In genomic region chr12:103142550-103143010, GRCm38 (mm10) we compare ENCODE assay signal across 9 mouse cellular contexts.
DNase-seq lines count a peak whose midpoint lies in the region; ATAC-seq lines count a peak whose summit lies in the region.
"Had no signal": no experiment of that assay in that cellular context is flagged by ENCODE, and none has a peak within 500 bp of the region (broad histone marks: within the 10 kb centered on the region; RNA-seq: fewer than 3 reads in every experiment).

No protein-coding gene starts in this region.

- 0 out of 2 replicates have a peak, but pooled peaks cover 3% of the 10 kb centered on the region for H3K4me1 ChIP-seq in hindbrain, embryonic 10.5 days (replicated peaks)
- H3K4me1 ChIP-seq in hindbrain, embryonic 12.5 days: no peaks in the 10 kb centered on the region
- H3K4me1 ChIP-seq in embryonic facial prominence, embryonic 14.5 days (ENCODE audit: control insufficient read depth, insufficient read depth, low read length): no peaks in the 10 kb centered on the region; the same call in 1 of the 2 replicates
- H3K4me1 ChIP-seq: limb, embryonic 12.5 days had no signal

- ATAC-seq in hindbrain, embryonic 12.5 days (ENCODE audit: low FRiP score): no peak
- no peak for ATAC-seq in embryonic facial prominence, embryonic 14.5 days (ENCODE audit: low read depth)
- ATAC-seq in megakaryocyte-erythroid progenitor cell, adult 5-6 weeks (replicated peaks; ENCODE audit: low FRiP score, low TSS enrichment, poor library complexity, severe bottlenecking): peak; percentile 71; the same call in 1 of the 2 replicates
- ATAC-seq in monocyte, adult 5-6 weeks (replicated peaks; ENCODE audit: insufficient number of reproducible peaks, low FRiP score, low TSS enrichment, poor library complexity, severe bottlenecking): no peak

- H3K9me3 ChIP-seq in hindbrain, embryonic 10.5 days: peaks cover 9% of the 10 kb centered on the region
- 0 out of 2 replicates have a peak, but pooled peaks cover under 1% of the 10 kb centered on the region for H3K9me3 ChIP-seq in hindbrain, embryonic 12.5 days (replicated peaks)
- H3K9me3 ChIP-seq in embryonic facial prominence, embryonic 14.5 days (ENCODE audit: control insufficient read depth, low read length): peaks cover 7% of the 10 kb centered on the region
- H3K9me3 ChIP-seq: limb, embryonic 12.5 days had no signal

- H3K36me3 ChIP-seq in hindbrain, embryonic 10.5 days: peaks cover 9% of the 10 kb centered on the region; the same call in 1 of the 2 replicates
- H3K36me3 ChIP-seq in hindbrain, embryonic 12.5 days: peaks cover 15% of the 10 kb centered on the region
- no peaks in the 10 kb centered on the region for H3K36me3 ChIP-seq in embryonic facial prominence, embryonic 14.5 days (ENCODE audit: control insufficient read depth, insufficient read depth, low read length)
- H3K36me3 ChIP-seq: limb, embryonic 12.5 days had no signal

- WGBS in hindbrain, embryonic 10.5 days: 67% methylated on average over 9 of the region's 9 CpGs
- WGBS in hindbrain, embryonic 12.5 days: 69% methylated on average over 9 of the region's 9 CpGs
- WGBS in embryonic facial prominence, embryonic 14.5 days: 62% methylated on average over 9 of the region's 9 CpGs

- H3K4me3 ChIP-seq in hindbrain, embryonic 10.5 days: no peak overlapping the region
- no peak overlapping the region for H3K4me3 ChIP-seq in hindbrain, embryonic 12.5 days
- H3K4me3 ChIP-seq in embryonic facial prominence, embryonic 14.5 days (ENCODE audit: low read depth, low read length): no peak overlapping the region
- H3K4me3 ChIP-seq: limb, embryonic 12.5 days had no signal

- H3K4me2 ChIP-seq in hindbrain, embryonic 12.5 days (replicated peaks): no peak overlapping the region
- H3K4me2 ChIP-seq in embryonic facial prominence, embryonic 14.5 days (ENCODE audit: low read depth, low read length): no peak overlapping the region
- H3K4me2 ChIP-seq: limb, embryonic 12.5 days had no signal

- H3K27me3 ChIP-seq in hindbrain, embryonic 10.5 days (ENCODE audit: insufficient read depth, poor library complexity, severe bottlenecking): peaks cover 3% of the 10 kb centered on the region; the same call in 1 of the 2 replicates
- H3K27me3 ChIP-seq in hindbrain, embryonic 12.5 days: no peaks in the 10 kb centered on the region
- H3K27me3 ChIP-seq in embryonic facial prominence, embryonic 14.5 days (replicated peaks; ENCODE audit: control insufficient read depth, insufficient read depth, low read length): no peaks in the 10 kb centered on the region
- H3K27me3 ChIP-seq: limb, embryonic 12.5 days had no signal

- H3K9ac ChIP-seq in hindbrain, embryonic 12.5 days: no peak overlapping the region
- H3K9ac ChIP-seq in embryonic facial prominence, embryonic 14.5 days (ENCODE audit: low read depth, low read length): no peak overlapping the region; the same call in 1 of the 2 replicates
- H3K9ac ChIP-seq: limb, embryonic 12.5 days had no signal

- H3K27ac ChIP-seq in hindbrain, embryonic 10.5 days: no peak overlapping the region
- H3K27ac ChIP-seq in hindbrain, embryonic 12.5 days: no peak overlapping the region
- H3K27ac ChIP-seq in embryonic facial prominence, embryonic 14.5 days (replicated peaks; ENCODE audit: low read depth, low read length): no peak overlapping the region
- H3K27ac ChIP-seq: limb, embryonic 12.5 days had no signal

- peak; percentile 19 for DNase-seq in hindbrain, embryonic 10.5 days (ENCODE audit: low spot score)
- peak; percentile 75 for DNase-seq in 416B (ENCODE audit: low read depth)
- DNase-seq in adipocyte (ENCODE audit: low spot score): peak; percentile 57
- peak; percentile 89 for DNase-seq in embryonic facial prominence, embryonic 14.5 days (ENCODE audit: low spot score)
- DNase-seq in induced T-regulatory cell, adult 2 months (ENCODE audit: low read depth): peak; percentile 81

Comparison
In these comparisons a context has a peak if more than half of its experiments do, and no peak if none do; other contexts are left out.
1. DNase-seq: peak in every context shown above with its lines; median percentile 89 in embryonic facial prominence, embryonic 14.5 days; 81 in induced T-regulatory cell, adult 2 months; 75 in 416B; 57 in adipocyte; 19 in hindbrain, embryonic 10.5 days.